Mouse (Mus musculus): ENCODE data around the gene Vmn1r27. TPM values are rescaled to one million over a fixed set of nuclear protein-coding genes. Genes with fewer than 3 reads are reported as not detected.

Vmn1r27 gene
- polyA plus RNA-seq (2015; fragmentation: Nextera tagmentation; extraction: Ambion mirVana), result not detected in 2 replicates

- Histone ChIP-seq H3K4me1 (no peaks in the 10 kb centered on the region), H3K9me3 (no peaks in the 10 kb centered on the region), H3K36me3 (no peaks in the 10 kb centered on the region), H3K4me2 (replicated peaks) (no peak within 1 kb of the TSS), H3K27me3 (no peaks in the 10 kb centered on the region), H3K27ac (no peak within 1 kb of the TSS), H3K4me3 (no peak within 1 kb of the TSS), H3K9ac (no peak within 1 kb of the TSS)
- no peak for ATAC-seq (ENCODE audit: low FRiP score, low read depth)
- WGBS, result 83% methylated on average over 2 of the region's 2 CpGs
Observed at GRCm38 (mm10) chr6:58218721-58219120, at the start of gene Vmn1r27. Gene Vmn1r27 (minus strand): TSS chr6:58218821.

DNA sequence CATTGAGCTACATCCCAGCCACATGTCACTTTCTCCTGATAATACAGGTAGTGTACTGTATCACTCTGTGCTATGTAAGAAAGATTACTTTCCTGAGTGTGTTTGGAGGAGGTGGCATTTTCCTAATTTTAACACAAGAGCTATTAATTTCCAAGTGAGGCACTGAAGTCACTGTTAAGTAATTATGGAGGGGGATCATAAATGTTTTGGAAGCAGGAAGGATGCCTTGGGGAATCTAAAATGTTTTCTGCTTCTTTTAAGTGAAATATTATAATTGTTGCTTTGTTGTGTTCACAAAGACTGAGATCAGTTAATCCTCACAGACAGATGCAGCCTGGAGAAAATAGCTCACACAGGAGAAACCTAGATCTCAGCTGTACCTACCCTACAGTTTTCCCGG, 43.1 kb upstream of the Vmn1r27 start, which contains the start of gene Vmn1r28:
Vmn1r28 (plus strand) TSS at position 301 of the 400 bp plus-strand sequence.
- H3K4me2 ChIP-seq (replicated peaks), result no peak within 1 kb of the TSS
- no peaks in the 10 kb centered on the region for H3K4me1 ChIP-seq
- H3K9ac ChIP-seq, result no peak within 1 kb of the TSS
- H3K27me3 ChIP-seq, result no peaks in the 10 kb centered on the region
- ATAC-seq (ENCODE audit: low FRiP score, low read depth), result no peak
- no peaks in the 10 kb centered on the region for H3K9me3 ChIP-seq
- H3K27ac ChIP-seq, result no peak within 1 kb of the TSS
- H3K4me3 ChIP-seq, result no peak within 1 kb of the TSS
- H3K36me3 ChIP-seq, result no peaks in the 10 kb centered on the region
- WGBS, result 79% methylated on average over 1 of the region's 1 CpGs

DNA sequence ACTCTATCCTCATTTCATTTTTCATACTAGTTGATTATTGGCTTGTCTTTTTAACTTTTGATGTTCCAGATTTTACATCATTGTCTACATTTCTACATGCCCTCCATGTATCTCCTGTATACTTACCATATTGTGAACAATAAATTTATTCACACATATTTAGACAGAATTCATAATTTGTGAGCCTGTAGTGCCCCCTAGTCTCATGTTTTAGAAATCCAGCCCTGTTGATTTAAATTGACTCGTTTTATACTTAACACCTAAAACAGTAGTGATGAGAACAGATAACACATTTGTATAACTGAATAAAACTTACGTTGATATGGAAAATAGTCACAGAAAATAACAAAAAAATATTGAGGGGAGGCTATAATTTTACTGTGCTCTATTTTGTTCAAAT, 2.5 kb downstream of the Vmn1r27 start:
- Histone ChIP-seq H3K4me2 (replicated peaks) (no peak overlapping the region), H3K9me3 (no peaks in the 10 kb centered on the region), H3K27ac (no peak overlapping the region), H3K4me3 (no peak overlapping the region), H3K4me1 (no peaks in the 10 kb centered on the region), H3K27me3 (no peaks in the 10 kb centered on the region), H3K9ac (no peak overlapping the region), H3K36me3 (no peaks in the 10 kb centered on the region)
- ATAC-seq (ENCODE audit: low FRiP score, low read depth), result no peak
- 75% methylated on average over 2 of the region's 2 CpGs for WGBS

Other genes starting within 250 kb of the Vmn1r27 start
- not detected in 2 replicates for gene Vmn1r25, start 238.0 kb downstream of the Vmn1r27 start, polyA plus RNA-seq (2015; fragmentation: Nextera tagmentation; extraction: Ambion mirVana)
- not detected in 2 replicates for gene Vmn1r26, start 203.7 kb downstream of the Vmn1r27 start, polyA plus RNA-seq (2015; fragmentation: Nextera tagmentation; extraction: Ambion mirVana)
- gene Vmn1r28, start 43.2 kb upstream of the Vmn1r27 start, polyA plus RNA-seq (2015; fragmentation: Nextera tagmentation; extraction: Ambion mirVana), result not detected in 2 replicates
- gene Vmn1r29, start 82.7 kb upstream of the Vmn1r27 start, polyA plus RNA-seq (2015; fragmentation: Nextera tagmentation; extraction: Ambion mirVana), result not detected in 2 replicates
- gene Vmn1r30, start 224.6 kb upstream of the Vmn1r27 start, polyA plus RNA-seq (2015; fragmentation: Nextera tagmentation; extraction: Ambion mirVana), result not detected in 2 replicates

Data from limb, embryonic 13.5 days (tissue).